Mouse (Mus musculus) kidney, adult 2 months (tissue): Measurements from ENCODE around the gene Pou1f1.

ENCODE experiments used
- CTCF ChIP-seq: fragments of 200-500 bp; conservative IDR thresholded peaks from 2 replicates; pipeline ENCODE4 v1.5.1; 2011; ENCODE audit warnings: low read depth, mild to moderate bottlenecking, control low read depth, low read length, moderate library complexity, mixed read lengths; ENCODE audit not compliant: insufficient read depth, insufficient read length
- POLR2A ChIP-seq: fragments of 200-500 bp; IDR thresholded peaks from one replicate; pipeline ENCODE4 v1.6.1; 2011; ENCODE audit warnings: low read depth, low read length, control low read depth

- TF ChIP-seq CTCF (no peak), POLR2A (no peak)
Observed at GRCm38 (mm10) chr16:65496030-65496429, 24.3 kb upstream of the Pou1f1 start.
